Mouse (Mus musculus): ENCODE measurements around the gene Alg9. TPM values are rescaled to one million over a fixed set of nuclear protein-coding genes. Genes with fewer than 3 reads are reported as not detected.
A peak's percentile ranks its signal among the peaks of the same experiment; 100 is the strongest.

Gene Alg9
- polyA plus RNA-seq, 1 experiment from 2014 or later: 43.0 TPM

DNA sequence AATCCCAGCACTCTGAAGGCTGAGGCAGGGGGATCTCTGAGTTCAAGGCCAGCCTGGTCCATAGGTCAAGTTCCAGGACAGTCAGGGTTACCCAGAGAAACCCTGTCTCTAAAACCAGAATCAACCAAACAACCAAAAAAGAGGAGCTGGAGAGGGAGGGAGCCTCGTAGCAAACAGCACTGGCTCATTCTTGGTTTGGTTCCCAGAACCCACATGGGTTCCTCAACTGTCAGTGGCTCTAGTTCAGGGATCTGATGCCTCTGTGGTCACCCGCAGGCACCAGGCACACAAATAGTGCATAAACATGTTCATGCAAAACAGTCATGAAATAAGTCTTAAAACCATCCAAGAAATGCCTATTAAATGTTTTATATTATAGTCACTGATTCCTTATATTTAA lies 93.4 kb downstream of the Alg9 start:
- H3K4me3 ChIP-seq: no peak overlapping the region
- no peak for DNase-seq (ENCODE audit: low spot score)
- peaks cover 92% of the 10 kb centered on the region for H3K36me3 ChIP-seq
- H3K27ac ChIP-seq: no peak overlapping the region
- no peaks in the 10 kb centered on the region for H3K4me1 ChIP-seq
- no peaks in the 10 kb centered on the region for H3K9me3 ChIP-seq (replicated peaks)
- 82% methylated on average over 2 of the region's 2 CpGs for WGBS
- no peaks in the 10 kb centered on the region for H3K27me3 ChIP-seq (ENCODE audit: low read depth, poor library complexity, severe bottlenecking)

DNA sequence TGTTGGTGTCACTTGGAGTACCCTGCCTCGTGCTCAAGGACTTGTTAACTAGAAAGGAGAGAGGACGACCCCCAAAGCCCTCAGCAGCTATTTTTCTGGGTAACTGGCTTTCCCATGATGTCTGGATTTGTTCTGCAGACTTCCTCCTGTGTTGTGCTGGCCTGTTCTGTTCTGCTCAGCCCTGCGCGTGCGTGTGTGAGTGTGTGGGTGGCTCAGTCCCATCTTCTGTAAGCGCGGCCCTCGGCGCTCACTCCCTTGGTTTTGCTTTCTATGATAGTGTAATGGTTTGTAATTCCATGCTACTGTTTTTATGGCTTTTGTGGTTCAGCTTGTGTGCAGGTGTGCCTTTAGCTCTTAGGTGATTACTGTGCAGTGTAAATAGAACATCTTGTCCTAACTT lies 98.4 kb downstream of the Alg9 start:
- Histone ChIP-seq H3K36me3 (peaks cover 92% of the 10 kb centered on the region), H3K27ac (no peak overlapping the region)
- WGBS: 92% methylated on average over 9 of the region's 9 CpGs

DNA sequence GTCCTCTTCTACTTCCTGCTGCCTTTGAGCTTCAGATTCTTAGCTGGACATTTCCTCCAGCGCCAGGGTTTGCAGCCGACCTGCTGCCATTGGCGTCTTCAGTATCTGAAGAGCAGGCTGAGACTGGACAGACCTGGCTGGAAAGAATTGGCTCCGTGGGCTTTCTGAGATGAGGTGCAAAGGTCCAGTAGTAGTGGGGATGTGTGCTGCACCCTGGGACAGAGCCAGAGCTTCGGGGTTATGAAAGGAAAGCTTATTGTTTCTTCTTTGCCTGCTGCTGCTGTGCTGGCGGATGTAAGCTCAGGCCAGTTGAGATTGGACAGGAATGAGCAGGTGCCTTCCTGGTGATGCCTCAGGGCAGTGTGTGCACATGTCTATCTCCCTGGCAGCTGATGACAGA lies 99.2 kb downstream of the Alg9 start:
- Histone ChIP-seq H3K27ac (no peak overlapping the region), H3K36me3 (peaks cover 92% of the 10 kb centered on the region), H3K4me1 (no peaks in the 10 kb centered on the region), H3K27me3 (ENCODE audit: low read depth, poor library complexity, severe bottlenecking) (no peaks in the 10 kb centered on the region), H3K4me3 (no peak overlapping the region), H3K9me3 (replicated peaks) (no peaks in the 10 kb centered on the region)
- DNase-seq (ENCODE audit: low spot score): no peak
- 93% methylated on average over 6 of the region's 6 CpGs for WGBS

More for the DNA sequence above, 98.4 kb downstream of the Alg9 start:
- Histone ChIP-seq H3K4me3 (no peak overlapping the region), H3K9me3 (replicated peaks) (no peaks in the 10 kb centered on the region), H3K27me3 (ENCODE audit: low read depth, poor library complexity, severe bottlenecking) (no peaks in the 10 kb centered on the region), H3K4me1 (no peaks in the 10 kb centered on the region)
- no peak for DNase-seq (ENCODE audit: low spot score)

DNA sequence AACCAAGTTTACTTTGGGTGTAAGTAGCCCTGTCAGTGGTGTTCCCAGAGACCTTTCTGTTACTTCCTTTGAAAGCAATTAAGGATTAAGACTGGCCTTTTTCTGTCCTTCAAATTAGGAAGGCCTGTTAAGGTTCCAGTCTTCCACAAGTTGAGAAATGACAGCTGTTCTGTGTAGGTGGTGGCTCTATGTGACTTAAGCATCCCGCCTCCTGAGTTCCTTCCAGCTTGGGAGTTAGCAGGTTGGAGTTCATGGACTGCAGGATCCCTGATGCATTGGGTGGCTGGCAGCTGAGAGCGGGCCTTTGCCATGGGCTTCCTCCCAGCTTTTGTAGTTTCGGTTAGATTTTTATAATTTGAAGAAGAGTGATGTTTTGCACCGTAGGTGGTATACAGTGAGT lies 100.7 kb downstream of the Alg9 start:
- WGBS: 96% methylated on average over 4 of the region's 4 CpGs
- no peak for DNase-seq (ENCODE audit: low spot score)
- Histone ChIP-seq H3K27ac (no peak overlapping the region), H3K9me3 (replicated peaks) (no peaks in the 10 kb centered on the region), H3K36me3 (peaks cover 92% of the 10 kb centered on the region), H3K27me3 (ENCODE audit: low read depth, poor library complexity, severe bottlenecking) (no peaks in the 10 kb centered on the region), H3K4me3 (no peak overlapping the region), H3K4me1 (no peaks in the 10 kb centered on the region)

DNA sequence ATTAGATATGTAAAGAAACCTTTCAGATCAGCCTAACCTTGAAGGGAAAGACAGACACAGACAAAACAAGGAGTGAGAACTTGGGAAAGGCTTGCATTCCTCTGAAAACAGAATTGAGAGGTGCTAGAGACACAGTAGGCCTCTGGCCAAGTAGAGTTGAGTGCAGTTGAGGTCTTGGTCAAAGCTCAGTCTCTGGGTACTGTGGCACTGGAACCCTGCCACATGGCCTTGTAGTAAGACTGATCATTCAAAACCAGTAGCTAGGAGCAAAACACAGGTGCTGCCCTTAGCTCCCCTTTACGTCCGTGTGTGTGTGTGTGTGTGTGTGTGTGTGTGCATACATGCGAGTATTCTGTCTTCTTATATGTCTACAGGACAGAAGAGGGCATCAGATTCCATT lies 101.5 kb downstream of the Alg9 start:
- no peaks in the 10 kb centered on the region for H3K4me1 ChIP-seq
- DNase-seq (ENCODE audit: low spot score): no peak
- H3K9me3 ChIP-seq (replicated peaks): no peaks in the 10 kb centered on the region
- no peak overlapping the region for H3K4me3 ChIP-seq
- no peak overlapping the region for H3K27ac ChIP-seq
- peaks cover 92% of the 10 kb centered on the region for H3K36me3 ChIP-seq
- 91% methylated on average over 3 of the region's 3 CpGs for WGBS
- H3K27me3 ChIP-seq (ENCODE audit: low read depth, poor library complexity, severe bottlenecking): no peaks in the 10 kb centered on the region

DNA sequence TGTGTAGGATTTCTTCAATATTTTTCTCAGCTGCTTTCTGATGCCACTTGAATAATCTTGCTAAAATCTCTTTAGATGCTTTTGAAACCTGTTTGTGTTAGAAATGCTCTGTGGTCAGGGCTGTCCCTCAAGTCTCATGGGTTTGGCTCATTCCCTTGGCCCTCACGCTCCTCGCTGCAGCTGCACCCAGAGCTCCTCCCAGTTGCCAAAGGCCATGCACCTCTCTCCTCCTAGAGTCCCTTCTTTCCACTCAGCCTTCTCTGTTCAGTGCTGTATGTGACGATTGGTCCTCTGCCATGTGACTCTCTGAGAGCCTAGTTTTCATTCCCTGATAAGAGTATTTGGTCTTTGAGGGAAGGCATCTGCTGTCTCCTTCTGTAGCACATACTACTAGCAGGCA lies 102.6 kb downstream of the Alg9 start:
- no peak overlapping the region for H3K27ac ChIP-seq
- H3K4me3 ChIP-seq: no peak overlapping the region
- 89% methylated on average over 3 of the region's 3 CpGs for WGBS
- no peak for DNase-seq (ENCODE audit: low spot score)
- no peaks in the 10 kb centered on the region for H3K9me3 ChIP-seq (replicated peaks)
- peaks cover 99% of the 10 kb centered on the region for H3K36me3 ChIP-seq
- H3K4me1 ChIP-seq: no peaks in the 10 kb centered on the region
- no peaks in the 10 kb centered on the region for H3K27me3 ChIP-seq (ENCODE audit: low read depth, poor library complexity, severe bottlenecking)

DNA sequence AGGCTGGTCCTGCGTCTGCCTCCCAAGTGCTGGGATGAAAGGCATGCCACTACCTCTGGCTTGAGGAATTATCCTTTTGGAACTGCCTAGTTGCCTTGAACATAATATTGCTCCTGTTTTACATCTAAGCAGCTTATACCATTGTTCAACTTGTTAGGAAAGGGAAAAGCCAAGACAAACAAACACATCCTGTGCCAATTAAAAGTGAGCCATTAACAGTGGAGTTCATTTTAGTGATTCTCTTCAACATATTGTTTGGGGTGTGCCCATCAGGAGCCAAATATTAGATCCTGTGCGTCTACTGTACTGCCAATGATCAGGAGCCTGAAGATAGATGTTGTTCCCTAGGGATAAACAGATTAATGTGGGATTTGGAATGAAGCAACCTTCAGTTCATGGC lies 107.4 kb downstream of the Alg9 start:
- Histone ChIP-seq H3K4me3 (no peak overlapping the region), H3K4me1 (peaks cover 11% of the 10 kb centered on the region), H3K36me3 (peaks cover 82% of the 10 kb centered on the region), H3K27me3 (ENCODE audit: low read depth, poor library complexity, severe bottlenecking) (no peaks in the 10 kb centered on the region), H3K9me3 (replicated peaks) (no peaks in the 10 kb centered on the region), H3K27ac (no peak overlapping the region)
- no peak for DNase-seq (ENCODE audit: low spot score)
- 95% methylated on average over 2 of the region's 2 CpGs for WGBS

DNA sequence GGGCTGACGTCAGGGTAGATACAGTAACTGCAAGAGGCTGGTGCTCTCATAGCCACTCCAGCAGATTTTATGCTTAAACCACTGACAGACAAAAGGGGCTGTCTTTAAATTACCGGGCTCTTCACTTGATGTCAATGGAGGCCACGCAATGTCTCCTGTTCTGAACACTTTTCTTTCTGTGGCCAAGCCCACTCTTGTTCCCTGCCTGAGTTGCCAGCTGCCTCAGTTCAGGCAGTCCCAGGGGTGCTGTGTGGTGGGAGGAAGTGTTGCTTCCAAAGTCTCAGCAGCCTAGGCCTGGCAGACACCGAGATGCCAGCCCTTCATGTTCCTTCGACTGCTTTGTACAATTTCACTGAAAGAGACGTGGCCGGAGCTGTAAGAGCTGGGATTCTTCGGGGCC lies 109.3 kb downstream of the Alg9 start:
- DNase-seq (ENCODE audit: low spot score): no peak
- H3K9me3 ChIP-seq (replicated peaks): no peaks in the 10 kb centered on the region
- no peaks in the 10 kb centered on the region for H3K27me3 ChIP-seq (ENCODE audit: low read depth, poor library complexity, severe bottlenecking)
- no peak overlapping the region for H3K4me3 ChIP-seq
- H3K36me3 ChIP-seq: peaks cover 73% of the 10 kb centered on the region
- WGBS: 86% methylated on average over 8 of the region's 8 CpGs
- H3K4me1 ChIP-seq: peaks cover 14% of the 10 kb centered on the region
- no peak overlapping the region for H3K27ac ChIP-seq

DNA sequence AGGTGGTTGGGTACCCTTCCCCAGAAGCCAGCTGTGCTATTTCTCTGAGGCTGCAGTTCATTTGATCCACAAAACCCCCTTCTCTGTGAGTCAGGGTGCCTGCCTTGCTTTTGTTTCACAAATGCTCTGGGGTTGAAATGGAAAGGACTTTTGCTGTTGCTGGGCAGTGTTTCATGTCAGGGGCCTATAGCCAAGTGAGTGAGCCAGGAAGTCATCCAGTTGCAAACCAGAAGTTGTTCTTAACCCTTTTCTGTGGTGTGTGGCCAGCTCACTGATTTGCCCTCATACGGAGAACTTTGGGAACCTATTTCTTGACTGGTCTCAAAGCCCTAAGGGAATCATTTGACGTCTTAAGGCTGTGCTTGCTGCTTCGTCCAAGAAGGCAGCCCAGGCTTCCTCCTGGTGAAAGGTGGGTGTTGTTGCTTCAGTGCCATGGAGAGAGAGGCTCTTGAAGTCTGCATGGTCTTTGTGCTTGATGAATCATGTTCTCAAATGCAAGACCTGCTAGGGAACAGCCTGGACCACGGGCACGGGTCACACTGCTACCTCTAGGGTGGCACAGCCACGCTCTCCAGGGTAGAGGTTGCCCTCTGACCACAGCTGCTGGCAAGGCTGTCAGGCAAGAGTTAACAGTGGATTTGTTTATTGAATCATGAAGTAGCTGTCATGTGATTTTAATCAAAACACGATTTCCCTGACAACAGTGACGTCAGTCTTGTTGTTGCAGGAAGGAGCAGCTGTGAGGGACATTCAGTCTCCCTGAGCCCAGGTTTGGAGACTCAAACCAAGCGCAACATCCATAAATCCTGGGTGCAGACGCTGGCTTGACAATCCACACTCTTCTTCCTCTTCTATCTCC lies 110.2 kb downstream of the Alg9 start:
- DNase-seq (ENCODE audit: low spot score): no peak
- WGBS: 73% methylated on average over 10 of the region's 10 CpGs
- Histone ChIP-seq H3K4me3 (no peak overlapping the region), H3K9me3 (replicated peaks) (no peaks in the 10 kb centered on the region), H3K36me3 (peaks cover 66% of the 10 kb centered on the region), H3K27ac (peak overlapping the region; percentile 19), H3K27me3 (ENCODE audit: low read depth, poor library complexity, severe bottlenecking) (no peaks in the 10 kb centered on the region), H3K4me1 (peaks cover 16% of the 10 kb centered on the region)

DNA sequence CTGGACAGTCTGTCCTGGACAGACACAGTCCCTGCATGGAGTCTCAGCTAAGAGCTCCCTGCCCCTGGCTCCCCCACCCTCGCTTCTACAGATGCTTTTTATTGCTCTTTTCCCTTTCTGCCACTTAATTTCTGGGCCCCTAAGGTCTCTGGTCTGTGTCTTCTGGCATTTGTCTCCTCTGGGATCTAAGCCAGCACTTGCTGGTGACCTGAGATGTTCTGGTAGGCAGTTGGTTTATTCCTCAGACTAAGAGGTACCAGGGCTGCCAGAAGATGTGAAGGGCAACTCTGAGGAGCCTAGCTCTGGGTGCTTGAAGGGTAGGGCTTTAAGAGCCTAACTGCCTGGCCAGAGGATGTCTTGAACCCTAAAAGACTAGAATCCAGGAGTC lies 110.8 kb downstream of the Alg9 start:
- Histone ChIP-seq H3K36me3 (peaks cover 60% of the 10 kb centered on the region), H3K27ac (peak overlapping the region; percentile 19; the same call in 1 of the 2 replicates), H3K4me1 (peaks cover 16% of the 10 kb centered on the region), H3K4me3 (no peak overlapping the region), H3K9me3 (replicated peaks) (no peaks in the 10 kb centered on the region), H3K27me3 (ENCODE audit: low read depth, poor library complexity, severe bottlenecking) (no peaks in the 10 kb centered on the region)
- DNase-seq (ENCODE audit: low spot score): no peak
- 27% methylated on average over 1 of the region's 1 CpGs for whole genome bisulfite sequencing

DNA sequence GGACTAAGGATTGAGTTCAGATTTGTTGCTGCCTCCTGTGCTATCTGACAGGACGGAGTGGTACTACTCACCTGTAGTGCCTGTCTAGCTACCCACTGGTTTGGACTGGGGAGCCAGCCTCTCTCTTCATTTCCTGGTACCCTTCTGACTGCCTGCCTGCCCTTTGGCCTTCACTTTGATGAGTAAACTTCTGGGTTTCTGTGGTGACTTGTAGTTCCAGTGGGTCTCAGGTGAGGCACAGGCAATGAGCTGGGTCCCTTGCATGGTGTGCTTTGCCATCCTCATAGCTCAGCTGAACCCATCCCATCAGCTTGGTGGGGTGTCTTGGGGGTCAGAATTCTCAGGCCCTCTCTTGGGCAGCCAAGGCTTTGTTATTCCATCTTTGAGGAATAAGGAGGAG lies 112.1 kb downstream of the Alg9 start:
- Histone ChIP-seq H3K27me3 (ENCODE audit: low read depth, poor library complexity, severe bottlenecking) (no peaks in the 10 kb centered on the region), H3K36me3 (peaks cover 52% of the 10 kb centered on the region), H3K4me3 (no peak overlapping the region), H3K27ac (no peak overlapping the region), H3K9me3 (replicated peaks) (no peaks in the 10 kb centered on the region), H3K4me1 (peaks cover 16% of the 10 kb centered on the region)
- no peak for DNase-seq (ENCODE audit: low spot score)
- 81% methylated on average over 1 of the region's 1 CpGs for WGBS

DNA sequence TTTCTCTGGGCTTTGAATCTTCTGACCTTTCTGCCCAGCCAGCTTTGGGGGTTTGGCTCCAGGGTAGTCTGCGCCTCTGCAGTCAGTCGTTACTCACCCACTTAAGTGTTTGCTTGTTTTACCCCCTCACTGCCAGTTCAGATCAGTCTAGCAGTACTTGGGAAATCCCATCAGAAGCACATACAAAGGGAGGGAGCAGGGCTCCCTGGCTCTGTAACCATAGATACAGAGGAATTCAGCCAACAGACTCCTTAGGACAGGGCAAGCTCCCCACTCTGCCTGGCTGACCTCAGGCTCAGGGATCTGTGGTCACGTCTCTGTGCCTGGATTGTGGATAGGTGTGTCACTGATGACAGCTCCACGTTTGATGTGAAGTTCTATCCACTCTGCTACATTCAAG lies 112.5 kb downstream of the Alg9 start:
- H3K9me3 ChIP-seq (replicated peaks): no peaks in the 10 kb centered on the region
- 53% methylated on average over 4 of the region's 4 CpGs for WGBS
- H3K4me1 ChIP-seq: peaks cover 16% of the 10 kb centered on the region
- no peaks in the 10 kb centered on the region for H3K27me3 ChIP-seq (ENCODE audit: low read depth, poor library complexity, severe bottlenecking)
- no peak overlapping the region for H3K4me3 ChIP-seq
- H3K27ac ChIP-seq: no peak overlapping the region
- peaks cover 47% of the 10 kb centered on the region for H3K36me3 ChIP-seq
- DNase-seq (ENCODE audit: low spot score): no peak

DNA sequence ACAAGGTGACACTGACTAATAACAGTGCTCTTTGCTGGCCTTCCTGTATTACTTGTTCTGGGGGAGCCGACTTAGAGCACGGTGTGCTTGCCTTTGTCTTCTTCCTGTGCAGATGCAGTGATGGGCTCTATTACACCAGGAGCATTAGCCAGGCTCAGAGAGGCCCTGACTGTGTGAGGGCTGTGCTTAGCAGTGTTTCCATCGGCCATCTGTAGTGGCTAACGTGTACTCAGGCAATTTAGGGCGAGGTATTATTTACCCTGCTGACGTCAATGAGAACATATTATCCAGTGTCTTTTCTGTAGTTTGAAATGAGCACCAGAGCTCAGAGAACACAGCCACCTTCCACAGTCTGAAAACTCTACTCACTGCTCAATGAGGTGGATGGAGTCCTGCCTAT lies 114.4 kb downstream of the Alg9 start:
- Histone ChIP-seq H3K36me3 (peaks cover 41% of the 10 kb centered on the region), H3K4me3 (no peak overlapping the region), H3K9me3 (replicated peaks) (no peaks in the 10 kb centered on the region), H3K27me3 (ENCODE audit: low read depth, poor library complexity, severe bottlenecking) (no peaks in the 10 kb centered on the region), H3K27ac (no peak overlapping the region), H3K4me1 (peaks cover 16% of the 10 kb centered on the region)
- DNase-seq (ENCODE audit: low spot score): no peak
- 76% methylated on average over 6 of the region's 6 CpGs for WGBS

DNA sequence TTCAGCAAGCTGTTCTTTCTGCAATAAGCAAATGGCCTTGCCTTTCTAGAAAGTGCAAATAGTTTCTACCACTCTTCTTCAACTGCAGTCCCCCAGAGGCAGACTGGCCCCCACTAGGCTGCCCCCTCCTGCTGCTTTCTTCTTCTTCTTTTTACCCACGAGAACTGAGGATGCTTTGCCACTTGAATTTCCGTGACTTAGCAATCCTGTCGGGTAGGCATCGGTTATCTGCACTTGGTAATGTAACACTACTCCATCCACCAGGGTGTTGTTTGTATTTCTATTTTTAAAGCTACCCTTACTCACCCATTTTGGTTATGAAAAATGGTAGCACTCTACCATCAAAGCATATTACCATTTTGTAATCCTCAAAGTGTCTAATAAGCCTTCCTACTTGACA lies 115.1 kb downstream of the Alg9 start:
- Histone ChIP-seq H3K36me3 (peaks cover 44% of the 10 kb centered on the region), H3K27me3 (ENCODE audit: low read depth, poor library complexity, severe bottlenecking) (no peaks in the 10 kb centered on the region), H3K27ac (no peak overlapping the region), H3K9me3 (replicated peaks) (no peaks in the 10 kb centered on the region), H3K4me3 (no peak overlapping the region), H3K4me1 (peaks cover 14% of the 10 kb centered on the region)
- DNase-seq (ENCODE audit: low spot score): no peak
- WGBS: 91% methylated on average over 4 of the region's 4 CpGs

Measured in limb, embryonic 10.5 days (tissue).